Mouse (Mus musculus) neural tube, embryonic 12.5 days (tissue): Measurements from ENCODE around the gene Olfr876. TPM values are rescaled to one million over a fixed set of nuclear protein-coding genes. Genes with fewer than 3 reads are reported as not detected.
"Not testable (repeated sequence)": the region's sequence is repeated elsewhere in the genome, so short reads cannot be mapped to it uniquely, and the experiment has no call there.

ENCODE experiments used
- ATAC-seq: fragments of 200-750 bp; cut with Nextera tagmentation; 2 replicates; pipeline ENCODE4 v1.8.0; 2017; ENCODE audit warnings: low read depth, mild to moderate bottlenecking, moderate TSS enrichment, moderate library complexity; ENCODE audit not compliant: low FRiP score
- H3K27ac ChIP-seq: fragments of 300-500 bp; sonication (generic); 2 replicates; pipeline ENCODE4 v1.5.1; 2016
- H3K27me3 ChIP-seq: fragments of 300-500 bp; sonication (generic); replicated peaks from 2 replicates; pipeline ENCODE4 v1.6.1; 2016; ENCODE audit warnings: mild to moderate bottlenecking
- H3K36me3 ChIP-seq: fragments of 300-500 bp; sonication (generic); 2 replicates; pipeline ENCODE4 v1.6.1; 2016; ENCODE audit warnings: mild to moderate bottlenecking
- H3K4me1 ChIP-seq: fragments of 300-500 bp; sonication (generic); 2 replicates; pipeline ENCODE4 v1.6.1; 2016
- H3K4me2 ChIP-seq: fragments of 300-500 bp; sonication (generic); replicated peaks from 2 replicates; pipeline ENCODE4 v1.6.1; 2016; ENCODE audit warnings: mild to moderate bottlenecking
- H3K4me3 ChIP-seq: fragments of 300-500 bp; sonication (generic); 2 replicates; pipeline ENCODE4 v1.5.1; 2016
- H3K9ac ChIP-seq: fragments of 300-500 bp; sonication (generic); 2 replicates; pipeline ENCODE4 v1.6.1; 2016; ENCODE audit warnings: mild to moderate bottlenecking
- H3K9me3 ChIP-seq: fragments of 300-500 bp; sonication (generic); 2 replicates; pipeline ENCODE4 v1.6.1; 2016; ENCODE audit warnings: mild to moderate bottlenecking
- WGBS: fragments of 180-500 bp; shearing (Covaris S2); methylation state at CpG from one replicate; pipeline ENCODE4 v1.1.7; 2016; 5-methylcytosine and 5-hydroxymethylcytosine counted together
- polyA plus RNA-seq: library from polyadenylated mRNA; unstranded; fragments of >200 nt; fragmentation: Nextera tagmentation; extraction: Ambion mirVana; gene quantifications from 2 replicates; pipeline ENCODE4 v1.2.1, GENCODE M21; 2016

Olfr876 gene
- polyA plus RNA-seq, result not detected in 2 replicates

- H3K9ac ChIP-seq, result no peak within 1 kb of the TSS
These were observed at the start of gene Olfr876 for GRCm38 (mm10) chr9:37802731-37803130. TSS of gene Olfr876 (plus strand) at chr9:37803031.

GRCm38 (mm10) chr9:37761728-37762127 lies 41.1 kb upstream of the Olfr876 start:
- Histone ChIP-seq H3K27ac (no peak overlapping the region), H3K27me3 (no peaks in the 10 kb centered on the region), H3K9ac (no peak overlapping the region), H3K9me3 (no peaks in the 10 kb centered on the region), H3K4me2 (no peak overlapping the region), H3K36me3 (no peaks in the 10 kb centered on the region), H3K4me3 (no peak overlapping the region), H3K4me1 (no peaks in the 10 kb centered on the region)
- no peak for ATAC-seq
- WGBS, result 80% methylated on average over 2 of the region's 2 CpGs

More at GRCm38 (mm10) chr9:37802731-37803130, at the start of gene Olfr876:
- Histone ChIP-seq H3K4me1 (no peaks in the 10 kb centered on the region), H3K27ac (no peak within 1 kb of the TSS), H3K4me2 (no peak within 1 kb of the TSS), H3K9me3 (no peaks in the 10 kb centered on the region), H3K36me3 (no peaks in the 10 kb centered on the region), H3K4me3 (no peak within 1 kb of the TSS), H3K27me3 (no peaks in the 10 kb centered on the region)
- ATAC-seq, result no peak

GRCm38 (mm10) chr9:37762541-37762940 lies 40.3 kb upstream of the Olfr876 start:
- WGBS, result 62% methylated on average over 2 of the region's 2 CpGs
- Histone ChIP-seq H3K4me3 (no peak overlapping the region), H3K27me3 (no peaks in the 10 kb centered on the region), H3K36me3 (no peaks in the 10 kb centered on the region), H3K4me1 (no peaks in the 10 kb centered on the region), H3K9ac (no peak overlapping the region), H3K9me3 (no peaks in the 10 kb centered on the region), H3K4me2 (no peak overlapping the region), H3K27ac (no peak overlapping the region)
- no peak for ATAC-seq

- no peak overlapping the region for H3K27ac ChIP-seq
- ATAC-seq, result no peak
- H3K4me3 ChIP-seq, result no peak overlapping the region
- no peak overlapping the region for H3K9ac ChIP-seq
- H3K27me3 ChIP-seq, result no peaks in the 10 kb centered on the region
- H3K9me3 ChIP-seq, result no peaks in the 10 kb centered on the region
- H3K4me2 ChIP-seq, result no peak overlapping the region
- WGBS, result 89% methylated on average over 2 of the region's 2 CpGs
- no peaks in the 10 kb centered on the region for H3K4me1 ChIP-seq
- H3K36me3 ChIP-seq, result no peaks in the 10 kb centered on the region
These were observed 32.2 kb upstream of the Olfr876 start for GRCm38 (mm10) chr9:37770661-37771060.

GRCm38 (mm10) chr9:37771759-37772158 lies 31.1 kb upstream of the Olfr876 start, which contains the start of gene Olfr875:
TSS of gene Olfr875 (plus strand) at chr9:37771857.
- Histone ChIP-seq H3K27me3 (no peaks in the 10 kb centered on the region), H3K36me3 (no peaks in the 10 kb centered on the region), H3K4me2 (no peak within 1 kb of the TSS), H3K4me1 (no peaks in the 10 kb centered on the region), H3K4me3 (no peak within 1 kb of the TSS), H3K9ac (no peak within 1 kb of the TSS), H3K9me3 (no peaks in the 10 kb centered on the region), H3K27ac (no peak within 1 kb of the TSS)
- no peak for ATAC-seq
- 26% methylated on average over 2 of the region's 2 CpGs for WGBS

- Histone ChIP-seq H3K9ac (peak overlapping the region; percentile 55), H3K4me2 (peak overlapping the region; percentile 58), H3K4me3 (peak overlapping the region; percentile 24), H3K9me3 (no peaks in the 10 kb centered on the region), H3K27me3 (no peaks in the 10 kb centered on the region), H3K27ac (no peak overlapping the region), H3K4me1 (peaks cover 7% of the 10 kb centered on the region), H3K36me3 (no peaks in the 10 kb centered on the region)
- ATAC-seq, result peak; percentile 89
- 2% methylated on average over 7 of the region's 7 CpGs for WGBS
These were observed 20.0 kb upstream of the Olfr876 start for GRCm38 (mm10) chr9:37782766-37783260.

GRCm38 (mm10) chr9:37783394-37784387 lies 19.1 kb upstream of the Olfr876 start:
- peak; percentile 77 for ATAC-seq
- H3K27me3 ChIP-seq, H3K27ac ChIP-seq, H3K36me3 ChIP-seq, H3K9ac ChIP-seq, H3K4me1 ChIP-seq, H3K9me3 ChIP-seq: not testable (repeated sequence)
- Histone ChIP-seq H3K4me2 (peak overlapping the region; percentile 58), H3K4me3 (peak overlapping the region; percentile 24; the same call in 1 of the 2 replicates)
- 53% methylated on average over 11 of the region's 15 CpGs for WGBS

- Histone ChIP-seq H3K27me3 (no peaks in the 10 kb centered on the region), H3K4me3 (no peak overlapping the region), H3K9ac (no peak overlapping the region), H3K4me2 (no peak overlapping the region), H3K4me1 (peaks cover 7% of the 10 kb centered on the region), H3K9me3 (no peaks in the 10 kb centered on the region), H3K27ac (no peak overlapping the region), H3K36me3 (no peaks in the 10 kb centered on the region)
- ATAC-seq, result no peak
- WGBS, result 76% methylated on average over 2 of the region's 2 CpGs
These were observed 16.4 kb upstream of the Olfr876 start for GRCm38 (mm10) chr9:37786411-37786810.

GRCm38 (mm10) chr9:37802055-37802454 lies 776 bp upstream of the Olfr876 start:
- Histone ChIP-seq H3K27me3 (no peaks in the 10 kb centered on the region), H3K4me3 (no peak overlapping the region), H3K36me3 (no peaks in the 10 kb centered on the region), H3K9me3 (no peaks in the 10 kb centered on the region), H3K27ac (no peak overlapping the region), H3K4me2 (no peak overlapping the region), H3K4me1 (no peaks in the 10 kb centered on the region), H3K9ac (no peak overlapping the region)
- no peak for ATAC-seq
- WGBS, result 83% methylated on average over 4 of the region's 4 CpGs

- Histone ChIP-seq H3K36me3 (no peaks in the 10 kb centered on the region), H3K4me3 (no peak overlapping the region), H3K27me3 (no peaks in the 10 kb centered on the region), H3K9ac (no peak overlapping the region), H3K4me2 (no peak overlapping the region), H3K4me1 (no peaks in the 10 kb centered on the region), H3K9me3 (no peaks in the 10 kb centered on the region), H3K27ac (no peak overlapping the region)
- no peak for ATAC-seq
These were observed 4.4 kb downstream of the Olfr876 start for GRCm38 (mm10) chr9:37807235-37807634.

GRCm38 (mm10) chr9:37808456-37808855 lies 5.6 kb downstream of the Olfr876 start:
- H3K4me2 ChIP-seq, result no peak overlapping the region
- H3K27me3 ChIP-seq, result no peaks in the 10 kb centered on the region
- no peak for ATAC-seq
- no peak overlapping the region for H3K4me3 ChIP-seq
- no peaks in the 10 kb centered on the region for H3K4me1 ChIP-seq
- no peak overlapping the region for H3K9ac ChIP-seq
- WGBS, result 93% methylated on average over 3 of the region's 3 CpGs
- no peaks in the 10 kb centered on the region for H3K36me3 ChIP-seq
- no peak overlapping the region for H3K27ac ChIP-seq
- H3K9me3 ChIP-seq, result no peaks in the 10 kb centered on the region

- H3K4me2 ChIP-seq, result no peak overlapping the region
- 90% methylated on average over 2 of the region's 2 CpGs for WGBS
- H3K27ac ChIP-seq, result no peak overlapping the region
- ATAC-seq, result no peak
- H3K36me3 ChIP-seq, result no peaks in the 10 kb centered on the region
- H3K4me3 ChIP-seq, result no peak overlapping the region
- H3K9me3 ChIP-seq, result no peaks in the 10 kb centered on the region
- H3K4me1 ChIP-seq, result no peaks in the 10 kb centered on the region
- no peaks in the 10 kb centered on the region for H3K27me3 ChIP-seq
- no peak overlapping the region for H3K9ac ChIP-seq
These were observed 6.1 kb downstream of the Olfr876 start for GRCm38 (mm10) chr9:37808976-37809375.
